Mouse (Mus musculus) limb, embryonic 11.5 days (tissue): ENCODE measurements around the gene Vsig2. TPM values are rescaled to one million over a fixed set of nuclear protein-coding genes. Genes with fewer than 3 reads are reported as not detected.

Experiments
- ATAC-seq: fragments of 200-750 bp; cut with Nextera tagmentation; 2 replicates; pipeline ENCODE4 v1.8.0; 2017; ENCODE audit warnings: low read depth; ENCODE audit not compliant: insufficient number of reproducible peaks, low FRiP score, low TSS enrichment
- DNase-seq: peaks from one replicate; pipeline ENCODE4 v3.0.0-alpha.2; 2015; ENCODE audit warnings: low spot score
- H3K27ac ChIP-seq: fragments of 300-500 bp; sonication (generic); replicated peaks from 2 replicates; pipeline ENCODE4 v1.5.1; 2014; ENCODE audit warnings: low read depth, mild to moderate bottlenecking, low read length
- H3K27me3 ChIP-seq: fragments of 300-500 bp; sonication (generic); 2 replicates; pipeline ENCODE4 v1.6.1; 2014; ENCODE audit warnings: mild to moderate bottlenecking, low read length, mixed read lengths; ENCODE audit not compliant: control insufficient read depth, insufficient read depth
- H3K36me3 ChIP-seq: fragments of 300-500 bp; sonication (generic); 2 replicates; pipeline ENCODE4 v1.6.1; 2014; ENCODE audit warnings: mild to moderate bottlenecking, low read length, moderate library complexity, mixed read lengths; ENCODE audit not compliant: control insufficient read depth, insufficient read depth
- H3K4me1 ChIP-seq: fragments of 300-500 bp; sonication (generic); 2 replicates; pipeline ENCODE4 v1.6.1; 2014; ENCODE audit warnings: low read length, mixed read lengths; ENCODE audit not compliant: control insufficient read depth, insufficient read depth
- H3K4me2 ChIP-seq: fragments of 300-500 bp; sonication (generic); 2 replicates; pipeline ENCODE4 v1.6.1; 2014; ENCODE audit warnings: low read depth, mild to moderate bottlenecking, moderate library complexity; ENCODE audit not compliant: severe bottlenecking
- H3K4me3 ChIP-seq: fragments of 300-500 bp; sonication (generic); 2 replicates; pipeline ENCODE4 v1.5.1; 2014; ENCODE audit warnings: low read depth, low read length
- H3K9ac ChIP-seq: fragments of 300-500 bp; sonication (generic); 2 replicates; pipeline ENCODE4 v1.6.1; 2014; ENCODE audit warnings: mild to moderate bottlenecking, low read length
- H3K9me3 ChIP-seq: fragments of 300-500 bp; sonication (generic); 2 replicates; pipeline ENCODE4 v1.6.1; 2016; ENCODE audit warnings: low read length; ENCODE audit not compliant: control insufficient read depth
- WGBS: fragments of 180-500 bp; shearing (Covaris S2); extraction: QIAGEN DNeasy Blood & Tissue Kit; methylation state at CpG from one replicate; pipeline ENCODE4 v1.1.7; 2014; 5-methylcytosine and 5-hydroxymethylcytosine counted together
- polyA plus RNA-seq: library from polyadenylated mRNA; unstranded; fragments of >200 nt; fragmentation: Nextera tagmentation; extraction: Ambion mirVana; gene quantifications from 2 replicates; pipeline ENCODE4 v1.2.1, GENCODE M21; 2014

The Vsig2 gene
- polyA plus RNA-seq, 1 experiment from 2014 or later = 0.87 TPM

DNA sequence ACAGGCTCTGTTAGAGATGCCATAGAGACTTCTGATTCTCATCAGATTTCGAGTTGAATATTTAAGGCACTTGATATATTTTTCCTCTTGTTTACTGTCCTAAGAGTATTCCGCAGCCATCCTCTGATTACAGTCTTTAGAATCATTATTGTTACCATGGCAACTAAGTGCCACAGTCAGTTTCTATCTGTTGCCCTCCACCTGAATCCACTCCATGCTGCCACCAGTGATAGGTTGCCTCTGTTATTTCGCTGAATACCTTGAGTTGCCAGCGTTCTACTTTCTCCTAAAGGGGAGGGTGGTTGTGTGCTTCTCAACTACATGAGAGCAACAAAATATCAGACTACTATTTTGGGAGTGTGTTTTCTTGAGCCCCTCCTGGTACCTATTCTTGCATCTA, 47.7 kb downstream of the Vsig2 start:
- no peak overlapping the region for H3K27ac ChIP-seq
- WGBS = 84% methylated on average over 4 of the region's 4 CpGs
- no peak overlapping the region for H3K4me2 ChIP-seq
- H3K9ac ChIP-seq = no peak overlapping the region
- ATAC-seq (no peak), DNase-seq (no peak)
- no peaks in the 10 kb centered on the region for H3K36me3 ChIP-seq
- no peaks in the 10 kb centered on the region for H3K27me3 ChIP-seq
- no peak overlapping the region for H3K4me3 ChIP-seq
- no peaks in the 10 kb centered on the region for H3K4me1 ChIP-seq
- H3K9me3 ChIP-seq = no peaks in the 10 kb centered on the region

DNA sequence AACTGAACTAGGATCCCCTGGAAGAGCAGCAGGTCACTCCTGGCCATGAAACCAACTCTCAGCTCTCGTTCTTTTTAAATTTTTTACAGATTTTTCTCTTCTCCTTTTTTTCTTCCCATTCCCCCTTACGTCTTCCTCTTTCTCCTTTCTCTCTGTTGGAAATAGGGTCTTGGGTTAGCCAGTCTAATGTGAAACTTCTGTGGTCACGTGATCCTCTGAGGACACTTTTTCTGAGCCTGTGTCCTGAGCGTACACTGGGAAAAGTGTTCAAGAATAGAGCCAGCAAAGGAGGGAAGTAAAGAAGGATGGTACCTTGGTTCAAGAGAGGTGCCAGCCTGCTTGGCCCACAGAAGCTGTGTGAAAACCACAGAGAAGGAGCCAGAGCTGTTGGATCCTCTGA, 51.3 kb downstream of the Vsig2 start:
- Histone ChIP-seq H3K4me1 (no peaks in the 10 kb centered on the region), H3K4me2 (no peak overlapping the region), H3K9ac (no peak overlapping the region), H3K4me3 (no peak overlapping the region), H3K36me3 (no peaks in the 10 kb centered on the region), H3K27ac (no peak overlapping the region), H3K9me3 (no peaks in the 10 kb centered on the region), H3K27me3 (no peaks in the 10 kb centered on the region)
- DNase-seq = no peak
- 92% methylated on average over 4 of the region's 4 CpGs for WGBS
- no peak for ATAC-seq

DNA sequence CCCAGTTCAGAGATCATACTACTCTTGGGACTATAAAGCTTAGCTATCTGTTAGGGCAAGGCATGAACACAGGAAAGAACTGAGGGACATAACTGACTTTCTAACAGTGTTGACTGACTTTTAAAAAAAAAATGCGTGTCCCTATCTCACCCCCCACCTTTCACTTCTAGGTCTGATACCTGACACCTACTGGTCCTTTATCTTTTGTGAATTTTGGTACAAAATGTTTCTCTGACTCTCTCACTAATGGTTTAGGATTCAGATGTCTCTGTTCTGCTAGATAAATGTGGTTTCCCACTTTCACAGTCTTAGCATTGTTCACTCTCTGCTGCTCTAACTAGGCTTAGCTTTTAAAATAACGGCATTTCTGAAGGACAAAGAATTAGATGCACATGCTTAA, 53.0 kb downstream of the Vsig2 start:
- H3K4me3 ChIP-seq = no peak overlapping the region
- H3K36me3 ChIP-seq = no peaks in the 10 kb centered on the region
- H3K4me2 ChIP-seq = no peak overlapping the region
- DNase-seq (no peak), ATAC-seq (no peak)
- WGBS = 83% methylated on average over 2 of the region's 2 CpGs
- no peak overlapping the region for H3K27ac ChIP-seq
- no peaks in the 10 kb centered on the region for H3K27me3 ChIP-seq
- H3K9me3 ChIP-seq = no peaks in the 10 kb centered on the region
- H3K4me1 ChIP-seq = no peaks in the 10 kb centered on the region
- H3K9ac ChIP-seq = no peak overlapping the region

DNA sequence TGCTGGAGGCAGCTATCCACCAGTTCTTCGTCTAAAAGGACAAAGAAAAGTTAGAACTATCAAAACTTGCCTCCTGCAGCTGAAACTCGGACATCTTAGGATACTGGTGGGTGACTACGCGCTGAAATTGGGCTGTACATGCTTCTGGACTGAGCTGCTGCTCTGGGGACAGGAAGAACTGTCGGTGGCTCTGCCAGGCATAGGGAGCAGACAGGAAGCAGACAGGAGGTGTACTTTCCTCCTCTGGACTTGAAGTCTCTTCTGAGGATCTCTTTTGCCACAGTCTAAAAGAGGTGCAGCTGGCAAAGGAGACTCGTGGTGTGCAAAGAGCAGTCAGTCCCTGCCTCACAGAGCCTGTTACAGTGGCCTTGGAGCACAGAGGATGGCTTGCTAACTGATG, 53.6 kb downstream of the Vsig2 start:
- Histone ChIP-seq H3K4me2 (no peak overlapping the region), H3K27ac (no peak overlapping the region), H3K27me3 (no peaks in the 10 kb centered on the region), H3K9ac (no peak overlapping the region), H3K4me1 (no peaks in the 10 kb centered on the region), H3K4me3 (no peak overlapping the region), H3K36me3 (no peaks in the 10 kb centered on the region), H3K9me3 (no peaks in the 10 kb centered on the region)
- WGBS = 66% methylated on average over 6 of the region's 6 CpGs
- ATAC-seq (no peak), DNase-seq (no peak)

DNA sequence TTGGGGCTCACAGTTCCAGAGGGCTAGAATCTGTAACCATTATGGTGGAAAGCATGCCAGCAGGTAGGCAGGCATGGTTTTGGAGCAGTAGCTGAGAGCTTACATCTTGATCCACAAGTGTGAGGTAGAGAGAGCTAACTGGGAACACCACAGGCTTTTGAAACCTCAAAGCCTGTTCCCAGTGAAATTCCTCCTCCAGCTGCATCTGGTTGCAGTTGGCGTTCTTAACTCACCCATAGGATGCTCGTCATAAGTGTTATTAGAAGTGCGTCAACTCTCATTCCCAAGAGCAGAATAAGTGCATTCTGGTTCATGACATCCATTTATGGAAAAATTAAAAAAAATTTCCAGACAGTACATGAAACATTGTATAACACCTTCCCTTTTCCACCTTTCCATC, 54.6 kb downstream of the Vsig2 start:
- Histone ChIP-seq H3K9me3 (no peaks in the 10 kb centered on the region), H3K9ac (no peak overlapping the region), H3K36me3 (no peaks in the 10 kb centered on the region), H3K4me1 (no peaks in the 10 kb centered on the region), H3K4me3 (no peak overlapping the region), H3K4me2 (no peak overlapping the region), H3K27ac (no peak overlapping the region), H3K27me3 (no peaks in the 10 kb centered on the region)
- WGBS = 88% methylated on average over 3 of the region's 3 CpGs
- ATAC-seq (no peak), DNase-seq (no peak)

Other genes with a start within 250 kb of the Vsig2 start
- gene Ccdc15, start 190.8 kb upstream of the Vsig2 start, polyA plus RNA-seq = 6.1 and 6.6 TPM in 2 replicates
- 0.07 TPM in 1 of 2 replicates, not detected in the other for gene Hepacam, start 171.9 kb upstream of the Vsig2 start, polyA plus RNA-seq
- gene Robo4, start 137.4 kb upstream of the Vsig2 start, polyA plus RNA-seq = 6.6 and 9.0 TPM in 2 replicates
- gene Robo3, start 106.0 kb upstream of the Vsig2 start, polyA plus RNA-seq = 0.16 and 0.33 TPM in 2 replicates
- 34.1 and 35.6 TPM in 2 replicates for gene Msantd2, start 49.9 kb upstream of the Vsig2 start, polyA plus RNA-seq
- gene Esam, start 11.2 kb upstream of the Vsig2 start, polyA plus RNA-seq = 27.4 and 30.4 TPM in 2 replicates
- gene Nrgn, start 13.6 kb downstream of the Vsig2 start, polyA plus RNA-seq = 1.7 and 2.6 TPM in 2 replicates
- 5.0 and 7.2 TPM in 2 replicates for gene Siae, start 16.4 kb downstream of the Vsig2 start, polyA plus RNA-seq
- gene Spa17, start 74.5 kb downstream of the Vsig2 start, polyA plus RNA-seq = 5.4 and 7.2 TPM in 2 replicates
- gene Tbrg1, start 118.1 kb downstream of the Vsig2 start, polyA plus RNA-seq = 135 and 136 TPM in 2 replicates
- gene Panx3, start 130.0 kb downstream of the Vsig2 start, polyA plus RNA-seq = not detected in 2 replicates
- not detected in 2 replicates for gene Olfr160, start 177.0 kb downstream of the Vsig2 start, polyA plus RNA-seq
- not detected in 2 replicates for gene Olfr874, start 205.9 kb downstream of the Vsig2 start, polyA plus RNA-seq
- not detected in 2 replicates for gene Olfr875, start 232.6 kb downstream of the Vsig2 start, polyA plus RNA-seq